Mouse (Mus musculus) neural tube, embryonic 14.5 days (tissue): ENCODE measurements around the gene Galnt7. TPM values are rescaled to one million over a fixed set of nuclear protein-coding genes. Genes with fewer than 3 reads are reported as not detected.
A peak's percentile ranks its signal among the peaks of the same experiment; 100 is the strongest.

Experiments used
- ATAC-seq: fragments of 200-750 bp; cut with Nextera tagmentation; 2 replicates; pipeline ENCODE4 v1.8.0; 2017; ENCODE audit warnings: low read depth, mild to moderate bottlenecking, moderate TSS enrichment, moderate library complexity
- H3K27ac ChIP-seq: fragments of 300-500 bp; sonication (generic); 2 replicates; pipeline ENCODE4 v1.5.1; 2014; ENCODE audit warnings: low read depth, mild to moderate bottlenecking, control low read depth, low read length, moderate library complexity, mixed read lengths
- H3K27me3 ChIP-seq: fragments of 300-500 bp; sonication (generic); 2 replicates; pipeline ENCODE4 v1.6.1; 2014; ENCODE audit warnings: low read length; ENCODE audit not compliant: control insufficient read depth, insufficient read depth
- H3K36me3 ChIP-seq: fragments of 300-500 bp; sonication (generic); 2 replicates; pipeline ENCODE4 v1.6.1; 2014; ENCODE audit warnings: low read length, mixed read lengths; ENCODE audit not compliant: control insufficient read depth, insufficient read depth
- H3K4me1 ChIP-seq: fragments of 300-500 bp; sonication (generic); 2 replicates; pipeline ENCODE4 v1.6.1; 2014; ENCODE audit warnings: low read length; ENCODE audit not compliant: control insufficient read depth, insufficient read depth
- H3K4me2 ChIP-seq: fragments of 300-500 bp; sonication (generic); 2 replicates; pipeline ENCODE4 v1.6.1; 2014; ENCODE audit warnings: mild to moderate bottlenecking, low read depth, low read length, control low read depth
- H3K4me3 ChIP-seq: fragments of 300-500 bp; sonication (generic); 2 replicates; pipeline ENCODE4 v1.5.1; 2014; ENCODE audit warnings: low read depth, low read length, control low read depth, mixed read lengths
- H3K9ac ChIP-seq: fragments of 300-500 bp; sonication (generic); replicated peaks from 2 replicates; pipeline ENCODE4 v1.6.1; 2014; ENCODE audit warnings: low read depth, mild to moderate bottlenecking, control low read depth, low read length, mixed read lengths
- H3K9me3 ChIP-seq: fragments of 300-500 bp; sonication (generic); 2 replicates; pipeline ENCODE4 v1.6.1; 2016; ENCODE audit warnings: low read length; ENCODE audit not compliant: control insufficient read depth
- WGBS: fragments of 180-500 bp; shearing (Covaris S2); extraction: QIAGEN DNeasy Blood & Tissue Kit; methylation state at CpG from one replicate; pipeline ENCODE4 v1.1.7; 2014; 5-methylcytosine and 5-hydroxymethylcytosine counted together
- polyA plus RNA-seq: library from polyadenylated mRNA; unstranded; fragments of >200 nt; fragmentation: Nextera tagmentation; extraction: Ambion mirVana; gene quantifications from 2 replicates; pipeline ENCODE4 v1.2.1, GENCODE M21; 2014

The Galnt7 gene
- polyA plus RNA-seq, 1 experiment from 2014 or later = 14.7 TPM

DNA sequence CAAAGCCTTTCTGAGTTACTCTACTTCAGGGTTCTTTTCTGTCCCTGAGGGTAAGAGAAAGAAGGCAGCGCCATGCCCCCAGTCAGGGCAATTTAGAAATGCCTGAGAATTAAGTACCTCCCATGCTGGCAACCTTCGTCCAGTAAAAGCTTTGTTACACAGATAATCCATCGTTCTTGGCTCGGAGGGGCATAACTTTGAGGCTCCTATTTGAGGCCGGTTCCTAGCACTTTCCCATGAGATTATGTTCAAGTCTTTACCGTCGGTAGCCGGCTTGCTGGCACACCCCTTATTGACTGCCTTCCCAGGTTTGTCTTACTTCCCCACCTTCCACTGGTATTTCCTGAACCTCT, 154.4 kb downstream of the Galnt7 start:
- WGBS = 36% methylated on average over 8 of the region's 8 CpGs
- H3K4me3 ChIP-seq = no peak overlapping the region
- H3K9ac ChIP-seq = no peak overlapping the region

DNA sequence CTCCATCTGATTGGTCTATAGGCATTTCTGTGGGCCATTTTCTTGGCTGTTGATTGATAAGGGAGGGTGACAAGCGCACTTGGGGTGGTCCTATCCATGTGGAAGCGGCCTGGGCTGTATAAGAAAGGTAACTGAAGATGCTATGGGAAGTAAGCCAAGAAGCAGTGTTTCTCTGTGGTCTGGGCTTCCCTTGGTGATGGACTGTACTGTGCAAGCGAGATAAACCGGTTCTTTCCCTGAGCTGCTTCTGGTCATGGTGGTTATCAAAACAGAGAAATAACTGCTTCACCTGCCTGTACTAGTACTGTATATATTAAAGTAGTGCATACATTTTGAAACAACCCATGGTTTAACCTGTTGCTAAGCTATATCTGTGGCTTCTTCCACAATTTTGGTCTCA, 161.0 kb downstream of the Galnt7 start:
- Histone ChIP-seq H3K27ac (no peak overlapping the region), H3K27me3 (no peaks in the 10 kb centered on the region), H3K4me2 (no peak overlapping the region), H3K9me3 (no peaks in the 10 kb centered on the region), H3K4me1 (no peaks in the 10 kb centered on the region), H3K9ac (no peak overlapping the region), H3K4me3 (no peak overlapping the region), H3K36me3 (no peaks in the 10 kb centered on the region)
- no peak for ATAC-seq
- WGBS = 90% methylated on average over 4 of the region's 4 CpGs

More for the DNA sequence above, 154.4 kb downstream of the Galnt7 start:
- peak overlapping the region; percentile 41 for H3K4me2 ChIP-seq
- no peaks in the 10 kb centered on the region for H3K9me3 ChIP-seq
- H3K27ac ChIP-seq = no peak overlapping the region
- no peaks in the 10 kb centered on the region for H3K4me1 ChIP-seq
- H3K27me3 ChIP-seq = no peaks in the 10 kb centered on the region
- peak; percentile 15; the same call in 1 of the 2 replicates for ATAC-seq
- no peaks in the 10 kb centered on the region for H3K36me3 ChIP-seq

DNA sequence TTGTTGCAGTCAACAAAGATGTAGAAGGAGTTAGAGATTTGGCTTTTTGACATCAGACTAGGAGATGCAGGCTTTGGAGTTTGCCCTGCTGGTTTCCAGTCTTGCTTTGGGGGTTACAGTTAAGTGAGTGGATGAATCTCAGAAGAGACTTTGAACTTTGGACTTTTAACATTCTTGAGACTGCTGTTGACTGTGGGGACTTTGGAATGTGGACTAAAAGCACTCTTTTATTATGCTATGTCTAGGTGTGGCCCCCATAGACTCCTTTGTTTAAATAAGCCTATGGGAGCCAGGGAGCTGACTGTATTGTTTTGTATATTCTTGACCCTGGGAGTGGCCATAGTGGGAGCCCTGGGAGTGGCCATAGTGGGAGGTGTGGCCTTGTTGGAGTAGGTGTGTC, 162.9 kb downstream of the Galnt7 start:
- Histone ChIP-seq H3K4me3 (no peak overlapping the region), H3K4me2 (no peak overlapping the region), H3K36me3 (no peaks in the 10 kb centered on the region), H3K27me3 (no peaks in the 10 kb centered on the region), H3K27ac (no peak overlapping the region), H3K9ac (no peak overlapping the region), H3K4me1 (peaks cover 9% of the 10 kb centered on the region), H3K9me3 (no peaks in the 10 kb centered on the region)
- no peak for ATAC-seq

DNA sequence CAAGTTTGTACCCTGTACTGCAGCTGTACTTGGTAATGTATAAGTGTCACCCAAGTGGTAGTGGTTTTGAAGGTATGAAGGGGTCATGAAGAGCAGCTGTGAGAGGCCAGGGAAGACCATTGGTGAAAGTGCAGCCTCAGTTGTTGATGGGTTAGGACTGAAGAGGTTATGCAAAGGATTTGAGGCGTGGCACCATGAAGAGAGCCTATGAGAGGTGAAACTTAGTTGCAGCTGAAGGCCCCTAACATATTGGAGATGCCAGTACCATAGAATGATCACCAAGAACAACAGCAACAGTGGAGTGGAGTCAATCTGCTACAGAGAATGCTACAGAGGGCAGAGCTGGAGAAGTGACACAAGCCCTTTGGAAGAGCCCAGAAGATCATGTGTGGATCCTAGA, 163.5 kb downstream of the Galnt7 start:
- H3K4me1 ChIP-seq = peaks cover 9% of the 10 kb centered on the region
- no peak overlapping the region for H3K4me3 ChIP-seq
- no peak overlapping the region for H3K9ac ChIP-seq
- H3K9me3 ChIP-seq = no peaks in the 10 kb centered on the region
- no peak for ATAC-seq
- H3K36me3 ChIP-seq = no peaks in the 10 kb centered on the region
- no peaks in the 10 kb centered on the region for H3K27me3 ChIP-seq
- no peak overlapping the region for H3K27ac ChIP-seq
- no peak overlapping the region for H3K4me2 ChIP-seq
- 100% methylated on average over 1 of the region's 1 CpGs for WGBS

DNA sequence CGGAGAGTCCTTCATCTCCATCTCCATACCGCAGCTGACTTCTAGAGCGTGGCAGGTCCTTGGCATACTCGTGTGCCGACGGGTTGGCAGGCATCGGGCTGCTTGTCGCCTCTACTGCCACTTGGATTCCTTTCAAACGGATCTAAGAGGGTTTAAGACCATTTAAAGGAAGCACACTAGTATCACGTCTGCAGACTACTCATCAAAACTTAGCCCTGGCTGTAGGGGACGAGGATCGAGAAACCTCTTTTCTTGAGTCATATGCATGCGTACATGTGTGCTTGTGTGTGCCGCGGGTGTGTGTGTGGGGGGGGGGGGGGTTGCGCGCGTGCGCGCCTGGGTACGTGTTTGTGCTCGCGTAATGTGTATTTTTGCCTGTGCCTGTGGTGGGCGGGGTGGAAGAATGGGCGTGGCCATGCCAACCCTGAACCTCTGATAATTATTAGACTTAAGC, 164.5 kb downstream of the Galnt7 start:
- Histone ChIP-seq H3K9ac (peak overlapping the region; percentile 17; the same call in 1 of the 2 replicates), H3K4me1 (peaks cover 9% of the 10 kb centered on the region), H3K4me3 (peak overlapping the region; percentile 86), H3K4me2 (peak overlapping the region; percentile 56), H3K9me3 (no peaks in the 10 kb centered on the region), H3K36me3 (no peaks in the 10 kb centered on the region), H3K27ac (peak overlapping the region; percentile 45), H3K27me3 (no peaks in the 10 kb centered on the region)
- 0% methylated on average over 25 of the region's 25 CpGs for WGBS
- peak; percentile 53 for ATAC-seq

DNA sequence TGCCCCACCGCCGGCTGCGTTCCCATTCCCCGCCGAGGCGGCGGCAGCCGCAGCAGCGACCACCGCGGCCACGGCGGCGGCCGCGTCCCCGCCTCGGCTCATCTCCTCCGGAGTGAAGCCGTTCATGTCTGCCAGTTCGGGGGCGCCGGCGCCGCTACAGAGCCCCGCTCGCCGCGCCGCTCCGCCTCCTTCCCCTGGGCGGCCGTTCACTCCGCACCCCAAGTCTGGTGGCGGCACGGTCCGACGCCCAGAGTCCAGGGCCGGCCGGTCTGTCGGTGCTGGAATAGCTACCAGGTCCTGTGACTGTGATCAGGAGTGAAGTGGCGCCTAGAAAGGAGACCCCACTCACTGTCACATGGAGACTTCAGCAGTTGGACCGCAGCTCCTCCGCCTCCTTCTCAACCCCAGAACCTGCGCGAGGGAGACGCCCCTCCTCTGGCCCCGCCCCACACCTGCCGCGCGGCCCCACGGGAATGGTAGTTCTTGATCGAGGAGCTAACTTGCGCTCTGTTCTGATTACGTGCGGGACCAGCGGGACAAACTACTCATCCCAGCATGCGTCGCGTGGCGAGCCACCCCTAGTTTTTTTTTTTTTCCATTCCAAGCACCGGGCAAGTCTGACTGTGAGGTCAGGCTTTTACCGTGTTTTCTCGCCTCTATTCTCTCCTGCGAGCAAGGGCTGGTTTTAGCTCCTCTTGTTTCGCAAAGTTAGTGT, 165.2 kb downstream of the Galnt7 start, which contains the start of gene Sap30:
TSS of gene Sap30 (minus strand) at position 420 of the 715 bp plus-strand sequence.
- H3K9ac ChIP-seq = peak within 1 kb of the TSS; percentile 84
- ATAC-seq = peak; percentile 96

DNA sequence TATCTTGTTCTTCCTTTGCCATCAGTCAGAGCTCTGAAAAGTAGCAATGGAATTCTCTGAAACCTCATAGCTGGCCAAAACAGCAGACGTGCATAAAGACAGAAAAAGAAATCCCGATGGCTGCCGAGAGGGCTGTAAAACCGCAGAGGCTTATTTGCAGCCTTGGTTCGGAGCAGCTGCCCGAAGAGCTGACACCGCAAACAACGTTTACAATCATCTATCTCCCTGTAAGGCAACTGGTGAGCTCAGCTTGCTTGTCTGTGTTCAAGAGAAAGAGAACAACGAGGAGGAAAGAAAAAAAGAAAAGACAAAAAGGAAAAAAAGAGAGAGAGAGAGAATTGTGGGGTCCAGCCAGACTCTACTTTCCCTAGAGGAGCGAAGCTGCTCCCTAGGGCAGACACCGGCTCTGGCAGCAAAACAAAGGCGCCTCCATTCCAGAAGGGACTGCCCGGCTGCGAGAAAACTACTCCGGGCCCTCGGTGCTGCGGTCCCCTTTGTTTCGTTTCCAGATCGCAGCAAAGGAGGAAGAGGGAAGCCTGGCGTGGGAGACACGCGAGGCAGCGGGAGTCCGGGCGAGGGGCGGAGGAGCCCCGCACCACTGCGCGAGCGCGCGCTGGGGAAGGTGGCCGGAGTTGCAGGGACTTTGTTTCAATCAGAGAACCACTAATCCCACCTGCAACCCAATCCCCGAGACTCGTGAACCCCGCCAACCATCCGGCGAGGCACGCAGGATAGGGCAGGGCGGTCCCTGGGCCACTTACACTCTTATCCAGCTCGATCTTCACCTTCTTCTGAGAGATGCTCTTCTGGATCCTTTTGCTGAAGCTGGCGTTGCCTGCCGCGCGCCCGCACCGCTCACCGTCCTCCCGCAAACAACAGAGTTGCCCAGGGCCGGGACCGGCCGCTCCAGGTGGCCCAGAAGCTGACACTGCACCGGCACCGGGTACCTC, 166.1 kb downstream of the Galnt7 start:
- peak overlapping the region; percentile 56 for H3K4me2 ChIP-seq
- no peaks in the 10 kb centered on the region for H3K27me3 ChIP-seq
- under 1% methylated on average over 53 of the region's 54 CpGs for WGBS
- peak overlapping the region; percentile 84 for H3K9ac ChIP-seq
- peak overlapping the region; percentile 86 for H3K4me3 ChIP-seq
- peaks cover 8% of the 10 kb centered on the region; the same call in 1 of the 2 replicates for H3K36me3 ChIP-seq
- ATAC-seq = peak; percentile 68
- H3K27ac ChIP-seq = peak overlapping the region; percentile 95
- no peaks in the 10 kb centered on the region for H3K9me3 ChIP-seq
- H3K4me1 ChIP-seq = peaks cover 9% of the 10 kb centered on the region

More for the DNA sequence above, 165.2 kb downstream of the Galnt7 start, which contains the start of gene Sap30:
- H3K27me3 ChIP-seq = no peaks in the 10 kb centered on the region
- peak within 1 kb of the TSS; percentile 56 for H3K4me2 ChIP-seq
- WGBS = under 1% methylated on average over 64 of the region's 66 CpGs
- peak within 1 kb of the TSS; percentile 95 for H3K27ac ChIP-seq
- no peaks in the 10 kb centered on the region for H3K9me3 ChIP-seq
- 0 out of 2 replicates have a peak, but pooled peaks cover 4% of the 10 kb centered on the region for H3K36me3 ChIP-seq
- peak within 1 kb of the TSS; percentile 86 for H3K4me3 ChIP-seq
- peaks cover 9% of the 10 kb centered on the region for H3K4me1 ChIP-seq

DNA sequence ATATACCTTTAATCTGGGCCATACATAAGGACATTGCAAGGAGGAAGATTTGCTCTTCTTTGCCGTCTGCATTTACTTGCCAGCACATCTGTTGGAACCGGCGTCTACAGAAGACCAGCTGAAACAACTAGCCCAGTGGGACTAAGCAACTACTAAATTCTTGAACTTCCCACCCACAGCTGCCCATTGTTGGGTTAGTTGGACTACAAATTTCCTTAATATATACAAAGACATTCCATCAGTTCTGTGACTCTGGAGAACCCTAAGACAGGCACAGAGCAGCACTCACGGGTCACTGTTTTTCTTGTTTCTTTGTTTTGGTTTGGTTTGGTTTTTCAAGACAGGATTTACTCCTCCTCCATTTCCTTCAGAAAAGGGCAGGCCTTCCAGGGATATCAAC, 172.2 kb downstream of the Galnt7 start:
- H3K4me1 ChIP-seq = peaks cover 6% of the 10 kb centered on the region
- no peak overlapping the region for H3K27ac ChIP-seq
- H3K4me2 ChIP-seq = no peak overlapping the region
- H3K27me3 ChIP-seq = no peaks in the 10 kb centered on the region
- no peak overlapping the region for H3K9ac ChIP-seq
- H3K4me3 ChIP-seq = no peak overlapping the region
- no peaks in the 10 kb centered on the region for H3K9me3 ChIP-seq
- peaks cover 8% of the 10 kb centered on the region; the same call in 1 of the 2 replicates for H3K36me3 ChIP-seq
- no peak for ATAC-seq
- WGBS = 79% methylated on average over 4 of the region's 4 CpGs
